Mouse (Mus musculus): ENCODE results near the gene Akna. TPM values are rescaled to one million over a fixed set of nuclear protein-coding genes. Genes with fewer than 3 reads are reported as not detected.

The Akna gene
- total RNA-seq (2021), result 1 to 10 TPM; 7.8 to 9.1 TPM
- long read RNA-seq, experiment 1, partial matches to known transcripts, result 1 of 1 reads
- long read RNA-seq, experiment 1, other reads (novel, unspliced or antisense), result 0 of 1 reads
- long read RNA-seq, experiment 2, result 0 reads

DNA sequence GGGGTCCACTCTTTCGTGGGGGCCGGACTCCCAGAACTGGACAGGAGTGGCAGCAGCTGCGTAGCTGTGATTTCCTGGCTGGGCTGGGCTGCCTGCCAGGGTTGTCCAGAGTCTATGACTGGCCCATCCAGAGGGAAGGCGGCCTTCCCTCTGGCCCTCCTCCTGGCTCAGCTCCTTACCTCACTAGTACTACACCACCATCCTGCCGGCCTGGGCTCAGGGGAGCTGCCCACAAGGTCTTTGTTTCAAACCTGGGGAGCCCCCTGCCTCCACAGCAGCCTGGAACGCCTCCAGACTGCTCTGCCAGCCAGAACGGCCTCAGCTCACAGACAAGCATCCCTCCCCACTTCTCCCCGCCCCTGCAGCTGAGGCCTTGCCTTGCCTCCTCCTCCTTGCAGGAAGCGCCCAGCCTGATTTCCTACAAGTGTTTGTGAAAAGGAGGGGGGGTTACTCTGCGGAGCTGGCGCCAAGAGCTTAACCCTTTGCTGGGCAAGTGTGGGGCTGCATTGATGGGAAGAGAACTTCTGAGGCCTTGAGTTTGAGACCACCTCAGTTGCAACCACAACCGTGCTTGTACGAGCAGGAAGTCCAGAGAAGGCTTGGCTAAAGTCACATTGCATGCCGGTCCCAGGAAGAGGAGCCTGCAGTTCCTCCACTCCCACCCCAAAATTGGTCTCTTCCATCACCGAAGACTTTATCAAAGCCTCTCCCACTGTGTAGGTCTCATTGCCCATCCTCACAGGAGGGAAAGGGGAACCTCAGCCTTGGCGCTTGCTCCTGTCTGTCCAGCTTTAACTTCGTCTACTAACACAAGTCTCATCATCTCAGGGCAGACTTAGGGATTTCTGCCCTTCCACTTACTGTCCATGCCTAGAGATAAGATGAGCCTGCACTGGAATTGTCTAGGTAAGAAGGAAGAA lies at the start of gene Akna:
TSS of gene Akna (minus strand) at position 315 of the 920 bp plus-strand sequence.
- DNase-seq (ENCODE audit: low spot score in 2 of 2), result peak; percentile 63 to 71

DNA sequence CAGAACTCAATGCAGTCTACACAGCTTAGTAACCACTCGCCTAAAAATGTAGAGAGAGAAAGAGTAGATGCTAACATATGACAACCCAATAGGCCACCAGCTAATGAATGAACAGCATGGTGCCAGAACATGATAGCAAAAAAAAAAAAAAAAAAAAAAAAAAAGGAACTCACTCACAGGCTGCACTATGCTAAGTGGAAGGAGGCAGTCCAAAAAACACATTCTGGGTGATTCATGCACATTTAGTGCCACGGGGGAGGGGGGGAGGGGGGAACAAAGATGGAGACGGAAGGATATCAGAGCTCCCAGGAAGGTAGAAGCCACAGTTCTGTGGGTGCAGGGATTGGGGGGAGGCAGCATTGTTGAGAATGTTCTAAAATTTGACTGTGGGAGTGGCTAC lies 49.4 kb upstream of the Akna start:
- no peak for DNase-seq (ENCODE audit: low spot score in 2 of 2)

DNA sequence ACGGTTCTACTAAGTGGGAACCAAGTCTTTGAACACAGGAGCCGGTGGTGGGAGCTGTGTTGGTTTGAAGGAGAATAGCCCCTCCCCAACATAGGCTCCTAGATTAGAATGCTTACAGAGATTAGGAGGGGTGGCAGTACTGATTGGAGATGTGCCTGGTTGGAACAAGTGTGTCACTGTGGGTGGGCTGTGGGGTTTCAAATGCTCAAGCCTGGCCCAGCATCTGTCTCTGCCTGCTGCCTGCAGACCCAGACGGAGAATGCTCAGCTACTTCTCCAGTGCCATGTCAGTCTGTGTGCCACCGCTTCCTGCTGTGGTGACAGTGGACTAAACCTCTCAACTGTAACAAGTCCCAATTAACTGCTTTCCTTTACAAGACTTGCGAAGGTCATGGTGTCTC lies 47.4 kb upstream of the Akna start:
- DNase-seq (ENCODE audit: low spot score in 2 of 2), result no peak

DNA sequence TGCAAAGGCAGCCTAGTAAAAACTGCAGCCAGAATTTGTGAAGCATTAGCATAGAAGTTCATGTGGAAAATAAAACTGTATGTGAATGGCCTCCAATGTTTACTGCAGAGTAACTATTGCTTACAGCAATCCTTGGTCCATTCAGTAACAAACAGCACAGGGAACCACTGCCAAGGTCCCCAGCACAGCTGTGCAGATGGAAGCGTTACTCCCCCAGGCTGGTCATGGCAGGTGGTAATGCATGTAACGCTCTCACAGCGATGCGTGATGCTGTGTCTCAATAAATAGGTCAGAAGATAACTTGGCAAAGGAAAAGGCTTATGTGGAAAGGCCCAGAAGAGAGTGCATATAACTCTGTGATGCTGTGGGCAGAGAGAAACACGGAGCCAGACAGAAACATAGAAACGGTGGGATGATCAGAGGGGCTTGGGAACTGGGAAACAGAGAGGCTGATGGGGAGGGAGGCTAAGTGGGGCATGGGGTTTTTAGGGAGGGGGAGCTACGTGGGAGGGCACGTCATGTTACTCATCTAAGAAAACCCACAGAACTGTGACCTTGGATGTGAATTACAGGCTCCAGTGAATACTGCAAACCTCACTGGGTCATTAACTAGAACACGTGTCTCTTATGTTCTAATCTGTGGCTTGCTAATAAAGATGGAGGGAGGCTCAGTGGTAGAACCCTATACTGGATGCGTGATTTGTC lies 41.4 kb upstream of the Akna start:
- DNase-seq (ENCODE audit: low spot score in 2 of 2), result no peak

DNA sequence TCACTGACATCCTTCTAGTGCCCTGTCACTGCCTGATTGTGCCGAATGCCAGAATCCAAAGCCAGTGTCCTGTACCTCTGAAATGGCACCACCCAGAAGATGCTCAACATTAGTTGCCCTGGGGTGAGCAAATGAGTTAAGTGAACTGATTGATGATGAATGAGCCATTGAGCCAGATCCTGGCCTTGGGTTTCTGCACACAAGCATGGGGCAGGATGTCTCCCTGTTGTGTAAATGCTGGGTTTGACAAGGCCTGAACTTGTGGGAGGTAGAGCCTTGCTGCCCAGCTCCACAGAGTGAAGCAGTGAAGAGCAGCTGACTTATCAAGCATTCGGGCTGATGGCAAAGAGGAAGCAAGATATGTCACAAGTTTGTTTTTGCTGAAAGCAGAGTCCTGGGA lies 39.9 kb upstream of the Akna start:
- no peak for DNase-seq (ENCODE audit: low spot score in 2 of 2)

DNA sequence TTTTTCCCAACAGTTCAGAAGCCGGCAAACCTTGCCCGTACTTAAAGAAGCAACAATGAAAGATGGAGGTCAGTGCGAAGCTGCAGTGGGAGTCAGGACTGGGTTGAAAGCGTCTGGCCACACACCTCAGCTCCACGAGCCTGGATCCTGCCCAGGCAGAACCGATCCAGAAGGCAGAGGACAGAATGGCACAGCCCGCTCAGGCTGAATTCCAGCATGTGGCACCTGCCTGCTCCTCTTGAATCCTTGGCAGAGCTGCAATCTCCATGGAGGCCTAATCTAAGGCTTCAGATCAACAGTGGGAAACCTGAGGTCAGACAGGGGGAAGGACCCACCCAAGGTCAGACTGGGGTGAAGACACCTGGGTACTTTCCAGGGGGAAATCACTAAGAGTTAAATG lies 38.5 kb upstream of the Akna start:
- DNase-seq (ENCODE audit: low spot score in 2 of 2), result no peak

DNA sequence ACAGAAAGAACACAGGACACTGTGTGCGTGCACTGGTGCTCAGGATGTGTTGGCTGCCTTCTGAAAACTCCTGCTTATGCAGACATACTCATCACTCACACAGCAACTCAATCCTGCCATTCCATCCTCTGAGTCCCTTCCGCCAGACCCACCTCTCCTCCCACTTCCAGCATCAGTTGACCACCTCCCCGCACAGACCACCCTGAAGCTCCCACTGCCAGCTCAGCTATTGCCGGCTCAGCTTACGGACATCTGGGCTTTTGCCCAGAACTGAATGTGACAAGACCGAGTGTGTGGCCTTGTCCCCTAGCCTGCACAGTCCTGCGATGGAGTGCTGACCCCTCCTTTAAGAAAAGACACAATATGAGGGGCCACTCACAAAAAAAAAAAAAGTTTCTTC lies 37.1 kb upstream of the Akna start:
- DNase-seq (ENCODE audit: low spot score in 2 of 2), result no peak

DNA sequence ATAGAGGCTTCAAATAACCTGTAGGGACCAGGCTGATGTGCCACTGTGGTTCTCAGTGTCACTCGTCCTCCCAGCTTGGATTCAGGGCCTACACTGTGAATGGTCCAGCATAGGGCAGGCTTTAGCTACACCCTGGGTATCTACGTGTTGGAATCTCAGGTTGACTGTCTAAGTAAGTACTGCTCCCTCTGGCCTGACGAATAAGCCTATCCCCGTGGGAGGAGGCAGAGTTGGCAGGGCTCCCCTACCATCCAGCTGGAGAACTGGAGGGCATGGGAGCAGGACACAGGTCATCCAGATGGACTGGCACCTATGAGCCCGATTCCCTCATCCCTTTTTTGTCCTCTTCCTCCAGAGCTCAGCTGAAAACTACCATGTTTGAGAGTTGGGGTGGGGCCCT lies 34.8 kb upstream of the Akna start:
- DNase-seq (ENCODE audit: low spot score in 2 of 2), result no peak

DNA sequence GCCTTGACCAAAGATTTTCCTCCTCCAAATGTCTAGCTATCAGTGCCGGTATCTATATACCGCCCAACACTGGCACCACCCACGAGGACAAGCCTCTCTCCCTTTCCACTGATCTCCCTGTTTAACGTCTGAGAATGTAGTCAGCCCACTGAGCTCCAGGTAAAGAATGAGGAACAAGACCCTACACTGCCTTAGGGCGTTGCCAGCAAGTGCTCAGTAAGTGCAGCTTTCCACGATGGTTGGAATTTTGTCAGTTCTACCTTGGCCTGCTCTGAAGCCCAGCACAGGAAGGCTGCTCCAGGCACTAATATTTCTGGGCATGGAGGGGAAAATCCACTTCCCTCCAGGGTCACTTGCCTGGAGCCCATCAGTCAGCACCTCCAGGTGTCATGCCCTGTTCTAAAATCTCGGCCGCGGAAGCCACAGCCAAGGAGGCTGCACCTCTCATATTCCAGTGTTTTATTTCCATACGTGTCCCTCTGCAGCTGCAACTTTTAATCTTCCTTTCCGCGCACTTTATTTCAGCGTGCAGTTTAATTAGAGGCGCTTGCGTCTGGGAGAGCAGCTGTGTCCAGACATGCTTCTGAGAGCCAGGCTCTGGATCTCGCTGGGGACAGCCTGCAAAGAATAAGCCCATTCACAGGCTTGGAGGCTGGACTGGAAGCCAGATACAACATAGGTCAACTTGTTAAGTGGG lies 34.1 kb upstream of the Akna start:
- no peak for DNase-seq (ENCODE audit: low spot score in 2 of 2)

DNA sequence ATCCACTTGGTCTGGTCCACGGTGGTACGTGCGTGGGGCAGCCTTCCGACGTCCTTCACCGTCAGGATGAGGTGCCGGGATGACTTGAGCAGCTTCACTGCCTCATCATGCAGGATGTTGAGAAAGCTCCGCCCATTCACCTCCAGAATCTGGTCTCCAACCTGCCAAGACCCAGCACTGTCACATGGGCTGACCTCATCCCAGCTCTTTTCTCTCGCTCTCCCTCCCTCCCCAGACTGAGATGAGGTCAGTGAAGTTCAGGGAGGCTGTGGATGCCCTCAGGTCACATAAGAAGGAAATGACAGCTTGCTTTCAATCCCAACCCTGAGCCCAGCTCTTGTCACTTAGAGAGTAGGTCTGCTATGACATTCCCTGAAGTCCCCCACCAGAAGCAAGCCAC lies 32.2 kb upstream of the Akna start:
- no peak for DNase-seq (ENCODE audit: low spot score in 2 of 2)

DNA sequence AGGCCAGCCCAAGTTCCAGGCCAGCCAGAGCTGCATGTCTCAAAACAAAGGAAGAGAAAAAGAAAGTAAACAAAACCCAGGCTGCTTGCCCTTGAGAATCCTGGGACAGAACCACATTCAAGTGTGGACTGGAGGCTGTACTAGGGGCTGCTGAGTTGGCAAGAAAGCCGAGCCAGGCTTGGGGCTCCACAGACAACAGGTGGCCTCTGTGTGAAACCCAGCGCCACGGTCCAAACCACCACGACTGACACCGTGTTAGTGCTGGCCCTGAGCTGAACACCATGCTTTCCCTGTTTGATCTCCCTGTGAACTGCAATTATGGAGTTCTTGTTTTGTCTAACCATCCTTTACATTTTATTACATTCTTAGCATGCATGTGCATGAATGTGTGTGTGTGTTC lies 27.9 kb upstream of the Akna start:
- no peak for DNase-seq (ENCODE audit: low spot score in 2 of 2)

DNA sequence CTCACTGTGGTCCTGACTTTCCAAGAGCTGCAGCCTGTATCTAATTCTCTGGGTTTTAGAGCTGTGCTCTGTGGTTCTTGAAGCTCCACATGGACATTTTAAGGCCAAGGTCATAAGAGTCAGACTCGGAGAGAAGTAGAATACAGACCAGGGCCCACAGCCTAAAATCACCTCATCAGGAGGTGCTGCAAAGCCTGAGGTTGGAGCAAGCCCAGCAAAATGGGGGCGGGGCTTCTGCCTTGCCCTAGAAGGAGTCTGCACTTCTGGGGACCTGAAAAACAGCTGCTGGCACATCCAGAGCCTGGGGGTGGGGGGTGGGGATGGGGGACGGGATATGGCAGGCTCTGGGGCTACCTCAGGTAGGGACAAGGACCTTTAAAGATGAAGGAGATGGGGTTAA lies 27.2 kb upstream of the Akna start:
- no peak for DNase-seq (ENCODE audit: low spot score in 2 of 2)

DNA sequence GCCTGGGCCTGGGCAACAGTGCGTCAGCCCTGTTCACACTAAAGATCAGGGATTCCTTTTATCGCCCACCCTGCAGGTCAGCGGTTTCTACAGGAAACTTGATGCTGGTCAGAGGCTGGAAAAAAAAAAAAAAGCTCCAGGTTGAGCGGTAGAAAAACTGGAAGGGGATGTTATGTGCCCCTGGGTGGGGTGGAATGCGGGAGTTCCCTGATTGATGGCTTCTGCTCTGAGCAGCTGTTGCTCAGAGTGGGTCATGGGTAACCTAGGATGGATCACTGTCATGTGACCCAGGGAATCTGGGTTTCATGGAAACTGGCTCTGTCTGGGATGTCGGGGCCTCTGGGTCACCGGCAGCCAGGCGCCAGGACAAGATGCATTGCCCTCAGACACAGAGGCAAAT lies 23.2 kb upstream of the Akna start:
- no peak for DNase-seq (ENCODE audit: low spot score in 2 of 2)

DNA sequence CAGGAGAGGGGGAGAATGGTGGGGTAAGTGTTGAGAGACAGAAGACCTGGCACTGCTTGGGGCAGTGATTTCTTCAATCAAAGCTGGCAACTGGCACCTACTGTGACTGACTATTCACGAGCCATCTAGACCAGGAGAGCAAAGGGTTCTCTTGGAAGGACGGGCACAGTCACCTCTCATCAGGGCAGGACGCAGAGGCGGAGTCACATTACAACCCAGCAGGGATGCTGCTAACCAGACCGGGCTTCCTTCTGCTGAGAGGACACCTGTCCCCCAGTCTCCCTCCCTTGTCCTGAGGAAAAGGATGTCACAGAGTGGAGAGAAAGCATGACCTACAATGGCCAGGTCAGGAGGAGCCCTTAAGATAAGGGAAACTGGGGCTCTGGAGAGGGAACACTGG lies 20.7 kb upstream of the Akna start:
- DNase-seq (ENCODE audit: low spot score in 2 of 2), result no peak

DNA sequence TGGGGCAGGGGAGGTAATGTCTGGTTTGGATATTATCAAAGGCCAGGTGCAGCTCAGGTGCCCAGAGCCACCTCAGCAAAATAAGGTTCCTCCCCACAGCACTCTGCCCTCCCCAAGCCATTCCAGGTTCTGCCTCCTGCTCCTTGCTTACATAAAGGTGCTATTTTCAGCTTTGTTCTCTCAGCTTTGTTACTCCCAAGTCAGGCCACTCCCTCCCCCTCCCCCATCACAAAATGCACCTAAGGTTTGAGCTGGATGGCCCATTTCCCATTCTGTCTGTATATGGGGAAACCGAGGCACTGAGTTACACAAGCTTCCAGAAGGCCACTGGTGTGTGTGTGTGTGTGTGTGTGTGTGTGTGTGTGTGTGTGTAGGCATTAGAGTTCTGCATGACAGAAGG lies 20.1 kb upstream of the Akna start:
- no peak for DNase-seq (ENCODE audit: low spot score in 2 of 2)

DNA sequence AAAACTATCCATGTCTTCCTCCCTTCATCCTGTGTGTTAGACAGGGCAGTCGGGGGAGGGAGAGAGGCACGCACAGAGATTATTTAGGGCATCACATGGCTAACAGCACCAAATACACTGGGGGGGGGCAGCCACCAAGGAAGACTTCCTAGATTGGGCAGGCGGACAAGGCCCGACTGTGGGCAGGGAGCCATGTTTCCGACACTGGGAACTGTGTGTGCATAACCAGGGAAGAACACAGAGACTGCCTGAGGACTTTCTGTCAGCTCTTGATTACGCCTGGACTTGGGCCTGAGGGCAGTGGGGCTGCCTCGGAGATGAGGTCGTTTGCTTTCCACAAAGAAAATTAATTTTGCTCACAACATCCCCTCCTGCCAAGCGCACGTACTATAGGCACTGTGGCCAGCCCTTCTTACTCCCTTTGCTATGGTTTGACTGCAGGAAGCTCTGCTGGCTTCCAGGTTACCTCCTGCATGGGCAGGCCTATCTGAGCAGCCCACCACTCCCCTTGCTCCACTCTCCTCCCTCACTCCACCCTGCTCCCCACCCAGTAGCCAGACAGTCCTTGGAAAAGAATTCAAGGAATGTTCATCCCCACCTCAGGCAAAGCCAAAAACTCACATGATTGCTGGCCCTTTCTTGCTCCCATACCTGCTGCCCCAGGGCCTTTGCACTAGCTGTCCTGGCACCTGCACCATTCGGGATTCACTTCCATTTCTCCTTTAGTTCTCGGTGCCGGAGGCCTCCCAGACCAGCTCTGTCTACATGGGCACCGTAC lies 17.2 kb upstream of the Akna start:
- DNase-seq (ENCODE audit: low spot score in 2 of 2), result no peak

DNA sequence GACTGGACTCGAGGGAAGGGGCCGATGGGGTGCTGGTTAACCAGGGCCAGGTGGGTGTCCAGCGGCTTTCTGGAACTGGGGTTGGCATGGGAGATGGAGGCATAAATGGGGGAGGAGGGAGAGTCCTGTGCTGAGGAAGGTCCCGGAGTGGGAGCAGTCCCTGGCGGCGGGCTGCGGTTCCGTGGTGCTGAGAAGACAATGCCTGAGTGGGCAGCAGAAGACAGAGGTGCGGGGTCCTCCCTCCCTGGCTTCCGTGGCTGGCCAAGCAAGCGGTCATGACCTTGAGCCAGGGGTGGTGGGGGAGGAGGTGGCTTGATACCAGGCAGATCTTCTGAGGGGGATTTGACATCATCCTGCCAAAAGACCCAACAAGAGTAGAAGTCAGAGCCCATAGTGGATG lies 15.1 kb upstream of the Akna start:
- no peak for DNase-seq (ENCODE audit: low spot score in 2 of 2)

DNA sequence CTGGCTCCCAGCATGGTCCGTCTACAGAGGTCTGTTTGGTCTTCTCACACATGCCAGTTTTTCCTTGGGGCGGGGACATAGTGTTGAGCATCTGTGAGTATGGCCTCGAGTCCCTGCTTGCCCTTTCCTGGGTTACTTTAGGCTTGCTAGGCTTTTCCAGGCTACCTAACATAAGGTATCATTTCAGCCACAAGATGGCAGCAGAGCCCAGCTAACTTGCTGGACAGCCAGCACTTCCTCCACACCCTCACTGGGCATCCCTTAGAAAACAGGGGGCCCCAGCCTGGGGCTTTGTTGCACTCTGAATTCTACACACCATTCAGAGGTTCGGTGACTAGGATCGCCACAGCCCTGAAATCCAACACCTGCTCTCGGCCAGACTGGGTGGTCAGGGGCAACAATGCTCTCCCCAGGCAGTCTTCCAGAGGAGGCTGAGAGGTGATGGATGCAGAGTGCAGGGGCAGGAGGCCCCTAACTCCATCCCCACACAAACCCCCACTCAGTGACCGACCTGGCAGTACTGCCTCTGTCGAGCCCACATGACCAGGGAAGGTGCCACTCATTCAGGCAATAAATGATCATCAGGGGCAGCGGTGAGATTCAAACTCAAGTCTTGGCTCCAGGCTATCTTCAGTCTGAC lies 14.3 kb upstream of the Akna start:
- peak; percentile 42 to 65 for DNase-seq (ENCODE audit: low spot score in 2 of 2)

DNA sequence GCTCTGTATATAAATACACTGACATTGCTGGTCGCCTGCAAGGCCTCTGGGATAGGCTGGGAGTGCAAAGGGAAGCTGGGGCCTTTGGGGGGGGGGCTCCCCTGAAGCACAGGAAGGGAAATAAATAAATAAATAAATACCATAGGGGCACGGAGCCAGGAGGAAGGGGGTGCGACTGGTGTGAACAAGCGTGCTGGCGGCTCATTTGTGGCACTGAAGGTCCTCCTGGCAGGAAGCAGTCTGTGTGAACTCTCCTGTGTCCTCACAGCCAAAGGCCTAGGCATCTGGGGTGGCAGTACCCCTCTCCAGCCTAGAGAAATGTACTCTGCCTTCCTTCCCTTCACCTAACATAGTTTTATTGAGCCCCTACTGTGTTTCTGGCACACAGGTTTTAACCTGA lies 11.8 kb upstream of the Akna start:
- no peak for DNase-seq (ENCODE audit: low spot score in 2 of 2)

DNA sequence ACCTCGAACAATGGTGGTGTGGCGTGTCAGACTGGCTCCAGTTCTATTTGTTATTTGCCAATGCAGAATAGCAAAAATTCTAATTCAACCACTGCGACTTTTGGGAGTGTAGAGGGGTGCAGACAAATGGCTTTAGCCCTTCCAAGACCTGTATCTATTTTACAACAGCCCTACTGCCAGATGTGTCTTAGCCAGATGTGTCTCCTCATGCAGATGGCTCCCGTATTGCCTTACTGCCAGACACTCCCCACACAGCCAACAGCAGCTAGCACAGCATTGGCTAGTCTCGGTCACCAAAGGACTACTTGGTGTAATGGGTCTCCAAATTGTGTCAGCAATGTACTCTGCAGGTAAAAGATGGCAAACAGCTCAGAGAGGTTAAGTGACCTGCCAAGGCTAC lies 8.1 kb upstream of the Akna start:
- DNase-seq (ENCODE audit: low spot score in 2 of 2), result no peak

DNA sequence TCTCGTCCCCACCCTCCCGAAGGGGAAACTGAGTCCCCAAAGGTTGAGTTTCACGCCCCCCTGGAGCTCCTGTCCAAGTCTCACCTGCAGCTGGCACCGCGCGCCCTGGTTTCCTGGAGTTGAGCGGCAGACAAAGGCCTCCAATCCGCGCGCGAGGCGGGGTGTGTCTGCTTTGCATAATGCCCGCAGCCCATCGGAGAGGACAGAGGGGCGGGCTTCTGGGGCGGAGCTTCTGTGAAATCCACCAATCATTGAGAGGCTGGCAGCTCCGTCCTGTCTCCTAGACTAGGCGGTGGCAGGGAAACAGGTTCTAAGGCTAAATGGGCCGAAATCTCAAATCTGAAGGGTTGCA lies 7.4 kb upstream of the Akna start:
- DNase-seq (ENCODE audit: low spot score in 2 of 2), result peak; percentile 85 to 91
